Mouse (Mus musculus) midbrain, embryonic 13.5 days (tissue): ENCODE results near the gene Lmna. TPM values are rescaled to one million over a fixed set of nuclear protein-coding genes. Genes with fewer than 3 reads are reported as not detected.
A peak's percentile ranks its signal among the peaks of the same experiment; 100 is the strongest.

Experiments
- ATAC-seq: fragments of 200-750 bp; cut with Nextera tagmentation; 2 replicates; pipeline ENCODE4 v1.8.0; 2017; ENCODE audit warnings: mild to moderate bottlenecking, moderate TSS enrichment, moderate library complexity
- H3K27ac ChIP-seq: fragments of 300-500 bp; sonication (generic); 2 replicates; pipeline ENCODE4 v1.5.1; 2015; ENCODE audit warnings: inconsistent platforms, mild to moderate bottlenecking, moderate library complexity
- H3K27me3 ChIP-seq: fragments of 300-500 bp; sonication (generic); 2 replicates; pipeline ENCODE4 v1.6.1; 2015; ENCODE audit warnings: mild to moderate bottlenecking, inconsistent platforms
- H3K36me3 ChIP-seq: fragments of 300-500 bp; sonication (generic); 2 replicates; pipeline ENCODE4 v1.6.1; 2015; ENCODE audit warnings: mild to moderate bottlenecking, inconsistent platforms
- H3K4me1 ChIP-seq: fragments of 300-500 bp; sonication (generic); replicated peaks from 2 replicates; pipeline ENCODE4 v1.6.1; 2015; ENCODE audit warnings: inconsistent platforms
- H3K4me2 ChIP-seq: fragments of 300-500 bp; sonication (generic); replicated peaks from 2 replicates; pipeline ENCODE4 v1.6.1; 2015; ENCODE audit warnings: moderate library complexity, mild to moderate bottlenecking, inconsistent platforms
- H3K4me3 ChIP-seq: fragments of 300-500 bp; sonication (generic); replicated peaks from 2 replicates; pipeline ENCODE4 v1.5.1; 2015; ENCODE audit warnings: mild to moderate bottlenecking, inconsistent platforms
- H3K9ac ChIP-seq: fragments of 300-500 bp; sonication (generic); replicated peaks from 2 replicates; pipeline ENCODE4 v1.6.1; 2015; ENCODE audit warnings: mild to moderate bottlenecking, inconsistent platforms
- H3K9me3 ChIP-seq: fragments of 300-500 bp; sonication (generic); 2 replicates; pipeline ENCODE4 v1.6.1; 2016; ENCODE audit warnings: mild to moderate bottlenecking, inconsistent platforms
- WGBS: fragments of 180-500 bp; shearing (Covaris S2); methylation state at CpG from one replicate; pipeline ENCODE4 v1.1.7; 2015; 5-methylcytosine and 5-hydroxymethylcytosine counted together
- polyA plus RNA-seq: library from polyadenylated mRNA; unstranded; fragments of >200 nt; fragmentation: Nextera tagmentation; extraction: Ambion mirVana; gene quantifications from 2 replicates; pipeline ENCODE4 v1.2.1, GENCODE M21; 2015

The Lmna gene
- 21.4 and 23.4 TPM in 2 replicates for polyA plus RNA-seq

DNA sequence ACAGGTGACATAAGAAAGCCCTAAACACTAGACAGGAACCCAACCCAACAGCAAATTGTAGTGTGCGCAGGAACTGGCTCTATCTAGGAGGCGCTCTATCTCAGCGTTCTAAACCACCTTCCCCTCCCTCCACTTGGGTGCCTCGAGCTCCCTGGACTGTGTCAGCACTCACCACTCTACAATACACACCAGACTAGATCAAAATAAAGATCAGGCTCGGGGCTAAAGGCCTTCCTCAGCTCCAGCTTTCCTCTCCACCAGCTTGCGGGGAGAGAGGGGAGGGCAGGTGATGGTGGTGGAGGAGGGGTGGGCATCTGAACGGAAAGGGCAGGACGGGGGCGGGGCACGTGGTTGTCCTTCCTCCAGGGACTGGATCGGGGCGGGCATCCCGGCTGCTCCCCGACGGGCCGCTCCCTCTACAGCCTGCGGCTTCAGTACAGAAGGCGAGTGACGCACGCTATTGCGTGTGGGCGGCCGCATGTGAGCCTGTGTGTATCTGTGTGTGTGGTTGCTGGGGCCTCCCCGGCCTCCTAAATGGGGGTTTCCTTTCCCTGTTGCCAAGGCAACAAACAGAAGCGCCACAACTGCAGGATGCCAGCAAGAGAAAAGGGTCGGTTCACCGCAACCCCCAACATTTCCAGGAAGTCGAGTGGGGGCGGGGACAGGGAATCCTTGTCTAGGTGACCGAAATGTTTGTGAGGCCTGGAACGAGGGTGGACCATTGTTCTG is at the start of gene Lmna:
Gene Lmna, minus strand, starts transcription at position 265 of the 729 bp plus-strand sequence.
- WGBS: under 1% methylated on average over 31 of the region's 31 CpGs
- Histone ChIP-seq H3K4me2 (peak within 1 kb of the TSS; percentile 57), H3K27me3 (0 out of 2 replicates have a peak, but pooled peaks cover 8% of the 10 kb centered on the region), H3K4me1 (peaks cover 42% of the 10 kb centered on the region), H3K36me3 (no peaks in the 10 kb centered on the region), H3K4me3 (peak within 1 kb of the TSS; percentile 36), H3K9ac (peak within 1 kb of the TSS; percentile 59), H3K27ac (peak within 1 kb of the TSS; percentile 94), H3K9me3 (no peaks in the 10 kb centered on the region)
- peak; percentile 99 for ATAC-seq

DNA sequence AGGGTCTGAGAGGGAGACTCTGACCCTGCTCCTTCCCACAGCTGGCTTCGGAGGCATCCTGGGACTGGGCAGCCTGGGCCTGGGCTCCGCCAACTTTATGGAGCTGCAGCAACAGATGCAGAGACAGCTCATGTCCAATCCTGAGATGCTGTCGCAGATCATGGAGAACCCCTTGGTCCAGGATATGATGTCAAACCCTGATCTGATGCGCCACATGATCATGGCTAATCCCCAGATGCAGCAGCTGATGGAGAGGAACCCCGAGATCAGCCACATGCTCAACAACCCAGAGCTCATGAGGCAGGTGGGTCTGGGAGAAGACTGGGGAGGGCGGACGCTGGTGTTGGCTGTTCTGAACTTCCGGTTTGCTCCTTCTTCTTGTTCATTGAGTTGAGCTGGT is 46.9 kb upstream of the Lmna start:
- ATAC-seq: no peak
- 92% methylated on average over 8 of the region's 8 CpGs for WGBS

DNA sequence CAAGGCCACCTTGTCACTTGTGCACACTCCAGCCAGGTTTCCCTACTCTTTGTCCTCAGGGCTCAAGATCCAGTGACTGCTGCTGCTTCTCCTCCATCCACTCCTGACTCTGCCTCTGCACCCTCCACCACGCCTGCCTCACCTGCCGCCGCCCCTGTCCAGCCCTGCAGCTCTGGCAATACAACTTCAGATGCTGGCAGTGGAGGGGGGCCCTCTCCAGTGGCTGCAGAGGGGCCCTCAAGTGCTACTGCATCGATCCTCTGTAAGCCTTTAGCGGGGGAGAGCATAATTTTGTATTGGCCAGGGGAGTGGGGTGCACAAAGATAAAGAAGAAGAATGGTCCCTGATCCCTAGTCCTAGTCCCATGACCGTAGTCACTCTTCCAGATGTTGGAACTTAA is 46.0 kb upstream of the Lmna start:
- Histone ChIP-seq H3K4me2 (no peak overlapping the region), H3K27ac (no peak overlapping the region), H3K27me3 (no peaks in the 10 kb centered on the region), H3K4me3 (no peak overlapping the region), H3K9me3 (no peaks in the 10 kb centered on the region), H3K9ac (no peak overlapping the region; the same call in 1 of the 2 replicates), H3K36me3 (peaks cover 54% of the 10 kb centered on the region), H3K4me1 (peaks cover 37% of the 10 kb centered on the region)
- WGBS: 98% methylated on average over 6 of the region's 6 CpGs
- ATAC-seq: no peak

More for the DNA sequence above, 46.9 kb upstream of the Lmna start:
- no peaks in the 10 kb centered on the region for H3K27me3 ChIP-seq
- H3K4me2 ChIP-seq: no peak overlapping the region
- peaks cover 63% of the 10 kb centered on the region for H3K36me3 ChIP-seq
- H3K4me1 ChIP-seq: peaks cover 30% of the 10 kb centered on the region
- no peak overlapping the region for H3K27ac ChIP-seq
- H3K9me3 ChIP-seq: no peaks in the 10 kb centered on the region
- H3K4me3 ChIP-seq: no peak overlapping the region
- no peak overlapping the region for H3K9ac ChIP-seq

DNA sequence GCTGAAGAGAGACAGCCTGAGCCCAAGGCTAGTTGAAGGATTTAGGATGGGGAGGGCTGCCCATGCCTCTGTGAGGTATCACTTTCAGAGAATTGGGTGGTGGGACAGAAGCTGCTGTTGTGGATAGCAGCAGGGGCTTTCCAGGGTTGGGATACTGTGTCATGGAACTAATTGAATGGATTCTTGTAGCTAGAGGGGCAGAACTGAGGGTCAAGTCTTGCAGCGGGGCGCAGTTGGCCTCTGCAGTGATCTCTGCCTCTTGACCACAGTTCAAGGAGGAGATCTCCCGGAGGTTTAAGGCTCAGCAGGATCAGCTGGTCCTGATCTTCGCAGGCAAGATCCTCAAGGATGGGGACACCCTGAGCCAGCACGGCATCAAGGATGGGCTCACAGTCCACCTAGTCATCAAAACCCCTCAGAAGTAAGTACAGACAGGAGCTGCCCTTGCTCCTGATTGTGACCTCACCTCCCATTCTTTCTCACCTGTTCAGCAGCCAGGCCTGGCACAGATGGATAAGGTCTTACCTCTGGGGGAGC is 45.4 kb upstream of the Lmna start:
- Histone ChIP-seq H3K4me3 (peak overlapping the region; percentile 93), H3K9ac (peak overlapping the region; percentile 42; the same call in 1 of the 2 replicates), H3K4me1 (peaks cover 40% of the 10 kb centered on the region), H3K27me3 (no peaks in the 10 kb centered on the region), H3K36me3 (peaks cover 48% of the 10 kb centered on the region), H3K4me2 (peak overlapping the region; percentile 81), H3K27ac (no peak overlapping the region), H3K9me3 (no peaks in the 10 kb centered on the region)
- WGBS: 83% methylated on average over 5 of the region's 5 CpGs
- ATAC-seq: no peak

DNA sequence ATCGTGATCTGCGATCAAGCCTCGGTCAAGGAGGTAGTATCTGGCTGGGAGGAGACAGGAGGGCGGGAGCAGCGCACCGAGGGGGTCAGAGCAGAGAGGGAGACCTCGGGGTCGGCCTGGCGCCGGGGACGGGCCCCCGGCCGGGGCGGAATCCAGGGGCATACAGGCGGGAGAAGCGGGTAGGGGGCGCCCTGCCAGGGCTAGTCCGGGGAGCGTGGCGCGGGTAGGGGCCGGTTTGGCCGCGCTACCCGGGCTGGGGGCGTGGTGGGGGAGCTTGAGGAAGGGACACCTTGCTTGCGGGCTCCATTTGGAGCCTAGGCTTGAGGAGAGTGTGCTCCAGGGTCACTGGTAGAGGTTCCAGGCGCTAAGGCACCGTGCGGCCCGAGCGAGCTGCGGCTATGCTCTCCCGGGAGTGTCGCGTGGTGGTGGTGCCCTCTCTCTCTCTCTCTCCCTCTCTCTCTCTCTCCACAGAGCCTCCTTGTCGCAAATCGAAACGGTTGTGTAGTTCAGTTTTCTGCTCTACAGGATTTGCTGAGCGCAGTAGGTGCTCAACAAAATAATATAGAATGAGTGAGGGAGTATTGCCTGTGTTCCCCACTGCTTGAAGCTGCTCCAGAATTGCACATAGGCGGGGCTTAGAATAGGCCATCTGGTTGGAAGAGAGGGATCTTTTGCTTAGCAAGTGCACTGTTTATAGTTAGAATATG is 44.3 kb upstream of the Lmna start:
- Histone ChIP-seq H3K9ac (peak overlapping the region; percentile 92), H3K4me1 (peaks cover 43% of the 10 kb centered on the region), H3K36me3 (peaks cover 39% of the 10 kb centered on the region), H3K9me3 (no peaks in the 10 kb centered on the region), H3K27ac (peak overlapping the region; percentile 93), H3K4me2 (peak overlapping the region; percentile 81), H3K4me3 (peak overlapping the region; percentile 93), H3K27me3 (no peaks in the 10 kb centered on the region)
- ATAC-seq: peak; percentile 65
- WGBS: 0% methylated on average over 40 of the region's 41 CpGs

DNA sequence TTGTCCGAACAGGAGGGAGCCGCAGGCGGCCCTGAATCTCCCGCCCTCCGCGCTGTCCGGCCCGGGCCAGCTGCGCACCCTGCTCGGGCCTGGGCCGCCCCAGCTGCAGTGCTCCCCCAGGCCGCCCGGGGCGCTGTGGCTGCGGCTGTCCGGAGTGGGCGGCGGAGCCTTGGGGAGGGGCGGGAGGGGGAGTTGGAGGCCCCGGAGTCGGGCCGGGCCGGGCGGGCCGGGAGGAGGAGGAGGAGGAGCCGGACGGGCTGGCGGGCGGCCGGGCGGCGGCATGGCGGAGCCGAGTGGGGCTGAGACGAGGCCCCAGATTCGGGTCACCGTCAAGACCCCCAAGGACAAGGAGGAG is 43.7 kb upstream of the Lmna start, which contains the start of gene Ubqln4:
Gene Ubqln4, plus strand, starts transcription at position 234 of the 355 bp plus-strand sequence.
- peak within 1 kb of the TSS; percentile 93 for H3K4me3 ChIP-seq
- peaks cover 43% of the 10 kb centered on the region for H3K4me1 ChIP-seq
- peak within 1 kb of the TSS; percentile 92 for H3K9ac ChIP-seq
- WGBS: under 1% methylated on average over 25 of the region's 37 CpGs
- no peaks in the 10 kb centered on the region for H3K27me3 ChIP-seq
- H3K4me2 ChIP-seq: peak within 1 kb of the TSS; percentile 81
- peak; percentile 87 for ATAC-seq
- H3K9me3 ChIP-seq: no peaks in the 10 kb centered on the region
- H3K36me3 ChIP-seq: peaks cover 35% of the 10 kb centered on the region
- H3K27ac ChIP-seq: peak within 1 kb of the TSS; percentile 93

DNA sequence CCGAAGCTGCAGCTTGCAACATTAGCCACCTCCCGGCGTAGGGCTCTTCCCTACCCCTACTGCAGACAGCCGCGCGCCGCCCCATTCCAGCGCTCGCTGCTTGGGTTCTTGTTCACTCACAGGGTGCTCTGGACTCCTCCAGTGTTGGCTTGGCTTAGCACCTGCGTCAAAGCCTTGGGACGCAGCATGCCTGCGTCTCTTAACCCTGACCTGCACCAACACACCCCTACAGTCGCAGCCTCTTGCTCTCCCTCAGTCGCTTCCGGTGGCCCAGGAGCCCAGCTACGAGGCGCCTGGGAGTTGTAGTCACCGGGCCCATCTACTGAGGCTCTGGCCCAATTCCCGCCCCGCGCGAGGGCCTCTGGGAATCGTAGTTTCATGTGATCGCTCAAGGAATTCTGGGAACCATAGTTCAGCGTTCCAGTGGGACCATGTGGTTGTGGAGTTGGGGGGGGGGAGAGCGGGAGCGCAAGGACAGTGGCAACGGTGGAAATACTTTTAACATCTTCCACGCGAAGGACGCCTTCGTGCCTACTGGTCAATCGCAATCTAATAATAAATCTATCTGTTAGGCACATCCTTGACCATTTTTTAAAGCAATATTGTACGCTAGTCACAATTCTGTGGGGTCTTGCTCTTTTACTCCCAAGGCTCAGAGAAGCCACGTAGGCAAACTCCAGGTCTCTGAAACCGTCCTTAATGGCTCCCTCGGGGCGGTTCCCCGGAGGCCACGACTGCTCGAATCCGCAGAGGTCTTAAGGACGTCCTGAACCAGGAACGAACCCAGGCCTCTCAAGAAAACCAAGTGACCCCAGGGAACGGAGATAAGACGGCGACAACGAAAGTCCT is 43.1 kb upstream of the Lmna start, which contains the start of gene Lamtor2:
Gene Lamtor2, minus strand, starts transcription at position 399 of the 849 bp plus-strand sequence.
- peak; percentile 93 for ATAC-seq
- WGBS: under 1% methylated on average over 48 of the region's 48 CpGs
- peak within 1 kb of the TSS; percentile 81 for H3K4me2 ChIP-seq
- H3K36me3 ChIP-seq: peaks cover 29% of the 10 kb centered on the region
- no peaks in the 10 kb centered on the region for H3K27me3 ChIP-seq
- H3K27ac ChIP-seq: peak within 1 kb of the TSS; percentile 93
- H3K9ac ChIP-seq: peak within 1 kb of the TSS; percentile 92
- H3K4me3 ChIP-seq: peak within 1 kb of the TSS; percentile 93
- no peaks in the 10 kb centered on the region for H3K9me3 ChIP-seq
- H3K4me1 ChIP-seq: peaks cover 43% of the 10 kb centered on the region

DNA sequence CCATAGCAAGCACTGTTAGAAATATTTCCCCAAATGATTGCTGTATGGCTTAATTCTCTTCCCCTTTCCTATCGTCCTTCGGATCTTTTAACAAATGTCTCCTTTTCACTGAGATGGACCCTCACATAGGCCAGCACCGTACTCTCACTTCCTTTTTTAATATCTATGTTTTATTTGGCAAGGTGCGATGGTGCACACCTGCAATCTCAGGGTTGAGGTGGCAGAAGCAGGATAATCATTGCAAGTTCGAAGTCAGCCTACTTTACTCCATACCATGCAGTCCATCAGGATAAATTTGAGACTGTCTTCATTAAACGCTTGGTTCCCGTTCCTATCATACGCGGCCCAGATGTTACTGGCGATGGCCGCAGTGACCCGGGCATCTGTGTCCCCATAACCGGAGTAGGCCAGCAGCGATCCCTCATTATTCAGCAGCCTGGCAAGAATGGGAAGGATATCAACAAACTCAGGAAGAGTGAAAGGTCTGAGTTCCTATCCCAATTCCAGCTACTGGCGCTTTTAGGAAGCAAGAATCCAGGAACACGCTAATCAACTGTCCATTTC is 42.4 kb upstream of the Lmna start:
- Histone ChIP-seq H3K36me3 (peaks cover 23% of the 10 kb centered on the region), H3K27me3 (no peaks in the 10 kb centered on the region), H3K4me3 (peak overlapping the region; percentile 93), H3K27ac (peak overlapping the region; percentile 93), H3K9ac (peak overlapping the region; percentile 77), H3K9me3 (no peaks in the 10 kb centered on the region), H3K4me2 (peak overlapping the region; percentile 81), H3K4me1 (peaks cover 43% of the 10 kb centered on the region)
- ATAC-seq: no peak
- 29% methylated on average over 16 of the region's 16 CpGs for WGBS

DNA sequence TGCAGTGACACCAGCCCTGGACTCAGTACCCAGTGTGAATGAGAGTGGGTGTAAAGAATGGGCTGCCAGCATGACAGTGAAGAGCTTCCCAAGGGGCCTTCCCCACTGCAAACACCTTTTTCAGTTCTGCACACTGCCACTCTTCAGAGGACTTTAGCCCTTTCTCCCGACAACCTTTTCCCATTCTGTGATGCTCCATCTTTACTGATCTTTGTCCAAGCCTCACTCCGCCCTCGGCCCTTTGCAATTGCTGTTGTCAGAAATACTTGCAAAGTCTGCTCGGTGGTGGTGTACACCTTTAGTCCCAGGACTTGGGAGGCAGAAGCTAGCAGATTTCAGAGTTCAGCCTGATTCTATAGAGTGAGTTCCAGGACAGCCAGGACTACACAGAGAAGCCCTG is 41.8 kb upstream of the Lmna start:
- no peak for ATAC-seq
- peak overlapping the region; percentile 77 for H3K9ac ChIP-seq
- peak overlapping the region; percentile 93 for H3K4me3 ChIP-seq
- H3K4me1 ChIP-seq: peaks cover 39% of the 10 kb centered on the region
- no peaks in the 10 kb centered on the region for H3K9me3 ChIP-seq
- H3K36me3 ChIP-seq: peaks cover 17% of the 10 kb centered on the region
- H3K27me3 ChIP-seq: no peaks in the 10 kb centered on the region
- H3K27ac ChIP-seq: no peak overlapping the region
- peak overlapping the region; percentile 81 for H3K4me2 ChIP-seq
- WGBS: 88% methylated on average over 4 of the region's 4 CpGs

DNA sequence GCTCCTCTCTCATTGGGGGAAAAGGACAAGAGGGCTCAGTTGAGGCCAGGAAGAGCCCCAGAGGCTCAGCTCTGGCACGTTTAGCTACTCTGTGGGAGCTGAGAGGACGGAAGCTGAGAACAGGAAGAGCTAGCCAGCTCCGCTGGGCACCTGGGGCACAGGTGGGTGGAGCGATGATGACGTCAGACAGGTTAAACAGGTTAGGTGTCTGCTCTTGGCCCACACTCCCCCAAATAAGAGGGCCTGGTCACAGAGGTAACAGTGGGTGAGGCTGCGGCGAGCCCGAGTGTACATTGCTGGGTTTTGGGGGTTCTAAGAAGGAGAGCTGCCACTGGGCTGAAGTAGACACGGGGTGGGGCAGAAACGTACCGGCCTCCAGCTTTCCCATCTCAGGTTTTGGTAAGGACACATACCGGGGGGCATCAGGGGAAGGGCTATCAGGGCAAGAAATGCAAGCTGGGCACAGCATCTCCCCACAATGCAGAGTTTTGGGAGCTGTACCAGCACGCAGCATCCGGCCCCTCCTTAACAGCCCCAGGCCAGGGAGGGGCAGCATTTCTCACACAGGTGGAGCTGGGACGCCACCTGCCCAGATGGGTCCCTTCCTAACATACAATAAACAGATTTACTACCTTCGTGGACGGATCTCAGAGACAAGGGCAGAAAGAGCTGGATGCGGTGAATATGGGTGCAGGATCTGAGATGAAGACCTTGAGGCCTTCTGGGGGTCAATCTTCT is 38.6 kb upstream of the Lmna start, which contains the start of gene Rab25:
Gene Rab25, minus strand, starts transcription at position 121 of the 738 bp plus-strand sequence.
- 53% methylated on average over 18 of the region's 18 CpGs for WGBS
- ATAC-seq: no peak

More for the DNA sequence above, 38.6 kb upstream of the Lmna start, which contains the start of gene Rab25:
- H3K4me2 ChIP-seq: no peak within 1 kb of the TSS
- H3K4me3 ChIP-seq: no peak within 1 kb of the TSS
- H3K27ac ChIP-seq: no peak within 1 kb of the TSS
- no peaks in the 10 kb centered on the region for H3K9me3 ChIP-seq
- no peak within 1 kb of the TSS for H3K9ac ChIP-seq
- H3K4me1 ChIP-seq: peaks cover 29% of the 10 kb centered on the region
- 0 out of 2 replicates have a peak, but pooled peaks cover 4% of the 10 kb centered on the region for H3K36me3 ChIP-seq
- no peaks in the 10 kb centered on the region for H3K27me3 ChIP-seq
